ENCODE assay signal across 16 mouse cellular contexts in the genomic region with DNA sequence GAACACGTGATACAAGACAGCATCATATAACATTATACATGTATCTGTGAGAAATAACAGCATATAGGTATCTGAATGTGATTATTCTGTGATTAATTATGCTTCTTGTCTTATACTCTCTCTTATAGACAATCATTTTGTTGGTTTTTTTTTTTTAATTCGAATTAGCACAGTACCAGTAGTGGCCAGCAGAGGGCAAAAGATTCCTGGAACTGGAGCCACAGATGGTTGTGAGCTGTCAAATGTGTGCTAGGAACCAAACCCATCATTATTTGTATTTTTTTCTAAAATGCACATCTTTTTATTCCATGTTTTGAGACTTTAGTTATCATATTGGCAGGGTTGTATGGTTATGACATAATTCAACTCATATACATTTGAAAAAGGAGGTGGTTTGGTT.
DNase-seq lines count a peak whose midpoint lies in the region; ATAC-seq and TF ChIP-seq lines count a peak whose summit lies in the region.
"Had no signal": no experiment of that assay in that cellular context is flagged by ENCODE, and none has a peak within 500 bp of the region (broad histone marks: within the 10 kb centered on the region; RNA-seq: fewer than 3 reads in every experiment).

No protein-coding gene starts in this region.

- no peak overlapping the region for H3K9ac ChIP-seq in hindbrain, postnatal 0 days (replicated peaks; ENCODE audit: low read length)
- no peak overlapping the region for H3K9ac ChIP-seq in hindbrain, embryonic 14.5 days
- H3K9ac ChIP-seq in midbrain, postnatal 0 days (replicated peaks; ENCODE audit: low read length, poor library complexity, severe bottlenecking): no peak overlapping the region
- no peak overlapping the region for H3K9ac ChIP-seq in midbrain, embryonic 13.5 days (replicated peaks)
- no peak overlapping the region for H3K9ac ChIP-seq in stomach, postnatal 0 days (ENCODE audit: low read length)
- H3K9ac ChIP-seq: forebrain, embryonic 15.5 days; liver, embryonic 15.5 days had no signal

- no peak for DNase-seq in hindbrain, postnatal 0 days (ENCODE audit: low spot score)
- DNase-seq in hindbrain, embryonic 14.5 days (ENCODE audit: low spot score): no peak
- no peak for DNase-seq in midbrain, postnatal 0 days (ENCODE audit: low spot score)
- peak; percentile 41 for DNase-seq in R1 (ENCODE audit: low read depth, low spot score)
- DNase-seq in stomach, postnatal 0 days (ENCODE audit: low spot score): no peak
- DNase-seq in layer of hippocampus, adult 18-20 months (ENCODE audit: low spot score in 2 of 2): no peak
- DNase-seq in kidney, postnatal 4 days: no peak
- DNase-seq: adrenal gland, postnatal 14 days; kidney, adult 2 months; layer of hippocampus, adult 9-11 months had no signal

- H3K9me3 ChIP-seq in hindbrain, postnatal 0 days (ENCODE audit: low read length): no peaks in the 10 kb centered on the region
- peaks cover 7% of the 10 kb centered on the region; the same call in 1 of the 2 replicates for H3K9me3 ChIP-seq in hindbrain, embryonic 14.5 days (ENCODE audit: control insufficient read depth, low read length)
- no peaks in the 10 kb centered on the region for H3K9me3 ChIP-seq in midbrain, postnatal 0 days (ENCODE audit: low read length)
- peaks cover 5% of the 10 kb centered on the region; the same call in 1 of the 2 replicates for H3K9me3 ChIP-seq in midbrain, embryonic 13.5 days
- no peaks in the 10 kb centered on the region for H3K9me3 ChIP-seq in stomach, postnatal 0 days (ENCODE audit: control insufficient read depth, low read length)
- H3K9me3 ChIP-seq: forebrain, embryonic 15.5 days; liver, embryonic 15.5 days had no signal

- H3K27ac ChIP-seq in hindbrain, postnatal 0 days: no peak overlapping the region
- no peak overlapping the region for H3K27ac ChIP-seq in hindbrain, embryonic 14.5 days
- no peak overlapping the region for H3K27ac ChIP-seq in midbrain, postnatal 0 days (ENCODE audit: low read depth, low read length)
- H3K27ac ChIP-seq in midbrain, embryonic 13.5 days: no peak overlapping the region
- H3K27ac ChIP-seq in stomach, postnatal 0 days (replicated peaks): no peak overlapping the region
- H3K27ac ChIP-seq: forebrain, embryonic 15.5 days; hindbrain, embryonic 10.5 days; liver, embryonic 15.5 days had no signal

- H3K4me1 ChIP-seq in hindbrain, postnatal 0 days (ENCODE audit: insufficient read depth, low read length): no peaks in the 10 kb centered on the region
- H3K4me1 ChIP-seq in hindbrain, embryonic 14.5 days (replicated peaks; ENCODE audit: control insufficient read depth, insufficient read depth, low read length): no peaks in the 10 kb centered on the region
- H3K4me1 ChIP-seq in midbrain, postnatal 0 days (ENCODE audit: insufficient read depth, low read length): no peaks in the 10 kb centered on the region
- no peaks in the 10 kb centered on the region for H3K4me1 ChIP-seq in midbrain, embryonic 13.5 days (replicated peaks)
- no peaks in the 10 kb centered on the region for H3K4me1 ChIP-seq in stomach, postnatal 0 days (replicated peaks; ENCODE audit: control insufficient read depth, insufficient read depth)
- H3K4me1 ChIP-seq: hindbrain, embryonic 10.5 days; liver, embryonic 15.5 days had no signal

- no peaks in the 10 kb centered on the region for H3K36me3 ChIP-seq in hindbrain, postnatal 0 days (ENCODE audit: insufficient read depth, low read length)
- H3K36me3 ChIP-seq in hindbrain, embryonic 14.5 days (replicated peaks; ENCODE audit: control insufficient read depth, insufficient read depth): no peaks in the 10 kb centered on the region
- no peaks in the 10 kb centered on the region for H3K36me3 ChIP-seq in midbrain, postnatal 0 days (ENCODE audit: insufficient read depth, low read length)
- no peaks in the 10 kb centered on the region for H3K36me3 ChIP-seq in midbrain, embryonic 13.5 days
- H3K36me3 ChIP-seq in stomach, postnatal 0 days (ENCODE audit: control insufficient read depth, insufficient read depth, low read length): no peaks in the 10 kb centered on the region
- H3K36me3 ChIP-seq: forebrain, embryonic 15.5 days; hindbrain, embryonic 10.5 days; liver, embryonic 15.5 days had no signal

- no peaks in the 10 kb centered on the region for H3K27me3 ChIP-seq in hindbrain, postnatal 0 days (ENCODE audit: insufficient read depth, low read length)
- H3K27me3 ChIP-seq in hindbrain, embryonic 14.5 days (ENCODE audit: control insufficient read depth, insufficient read depth, low read length): no peaks in the 10 kb centered on the region
- H3K27me3 ChIP-seq in midbrain, postnatal 0 days (ENCODE audit: insufficient read depth, low read length): no peaks in the 10 kb centered on the region
- no peaks in the 10 kb centered on the region for H3K27me3 ChIP-seq in midbrain, embryonic 13.5 days
- no peaks in the 10 kb centered on the region for H3K27me3 ChIP-seq in stomach, postnatal 0 days (ENCODE audit: control insufficient read depth, insufficient read depth, low read length)
- H3K27me3 ChIP-seq: forebrain, embryonic 15.5 days; liver, embryonic 15.5 days had no signal

- WGBS in hindbrain, postnatal 0 days: 81% methylated on average over 2 of the region's 2 CpGs
- 75% methylated on average over 2 of the region's 2 CpGs for WGBS in hindbrain, embryonic 14.5 days
- WGBS in midbrain, postnatal 0 days: 69% methylated on average over 2 of the region's 2 CpGs
- 74% methylated on average over 2 of the region's 2 CpGs for WGBS in midbrain, embryonic 13.5 days
- WGBS in stomach, postnatal 0 days: 67% methylated on average over 2 of the region's 2 CpGs

- no peak overlapping the region for H3K4me2 ChIP-seq in hindbrain, postnatal 0 days (ENCODE audit: low read depth, low read length)
- H3K4me2 ChIP-seq in hindbrain, embryonic 14.5 days (replicated peaks): no peak overlapping the region
- no peak overlapping the region for H3K4me2 ChIP-seq in midbrain, postnatal 0 days (ENCODE audit: low read depth, low read length, poor library complexity, severe bottlenecking)
- H3K4me2 ChIP-seq in midbrain, embryonic 13.5 days (replicated peaks): no peak overlapping the region
- H3K4me2 ChIP-seq in stomach, postnatal 0 days (replicated peaks; ENCODE audit: low read depth): no peak overlapping the region
- H3K4me2 ChIP-seq: forebrain, embryonic 15.5 days; heart, embryonic 11.5 days; liver, embryonic 15.5 days had no signal

- no peak for TF ChIP-seq EP300 in stomach, postnatal 0 days (optimal IDR thresholded peaks at IDR 0.05)

- TF ChIP-seq CTCF in hindbrain, postnatal 0 days (IDR thresholded peaks at IDR 0.05; ENCODE audit: low read depth): peak; percentile 53
- peak; percentile 46 for TF ChIP-seq CTCF in midbrain, postnatal 0 days (IDR thresholded peaks at IDR 0.05)
- TF ChIP-seq CTCF in stomach, postnatal 0 days (IDR thresholded peaks at IDR 0.05; ENCODE audit: low read depth): peak; percentile 50

- H3K4me3 ChIP-seq in hindbrain, postnatal 0 days (ENCODE audit: low read length): no peak overlapping the region
- H3K4me3 ChIP-seq in hindbrain, embryonic 14.5 days (replicated peaks; ENCODE audit: low read length): no peak overlapping the region
- H3K4me3 ChIP-seq in midbrain, postnatal 0 days (ENCODE audit: low read depth, low read length): no peak overlapping the region
- H3K4me3 ChIP-seq in midbrain, embryonic 13.5 days (replicated peaks): no peak overlapping the region
- H3K4me3 ChIP-seq in stomach, postnatal 0 days (ENCODE audit: low read depth, low read length): no peak overlapping the region
- H3K4me3 ChIP-seq: forebrain, embryonic 15.5 days; hindbrain, embryonic 10.5 days; liver, embryonic 15.5 days had no signal

- ATAC-seq in hindbrain, postnatal 0 days: no peak
- ATAC-seq in hindbrain, embryonic 14.5 days (ENCODE audit: low FRiP score): no peak
- no peak for ATAC-seq in midbrain, postnatal 0 days (ENCODE audit: low FRiP score)
- ATAC-seq in midbrain, embryonic 13.5 days: no peak
- no peak for ATAC-seq in stomach, postnatal 0 days (ENCODE audit: low FRiP score, low TSS enrichment)
- ATAC-seq: forebrain, embryonic 15.5 days; midbrain, embryonic 16.5 days had no signal
